ENCODE assay signal across 14 mouse cellular contexts in genomic region chr15:102408558-102409130, GRCm38 (mm10). TPM values are rescaled to one million over a fixed set of nuclear protein-coding genes. Genes with fewer than 3 reads are reported as not detected.
A peak's percentile ranks its signal among the peaks of the same experiment; 100 is the strongest.
DNase-seq lines count a peak whose midpoint lies in the region; ATAC-seq and TF ChIP-seq lines count a peak whose summit lies in the region.
"Had no signal": no experiment of that assay in that cellular context is flagged by ENCODE, and none has a peak within 500 bp of the region (broad histone marks: within the 10 kb centered on the region; RNA-seq: fewer than 3 reads in every experiment).

No protein-coding gene starts in this region.

- H3K4me1 ChIP-seq in lung, embryonic 15.5 days = peaks cover 45% of the 10 kb centered on the region
- peaks cover 5 to 21% of the 10 kb centered on the region in 2 experiments; a peak in 3 of 4 replicates for H3K4me1 ChIP-seq in MEL (ENCODE audit: control insufficient read depth in 1 of 2, insufficient read depth in 2 of 2, low read length in 2 of 2)
- peaks cover 69% of the 10 kb centered on the region for H3K4me1 ChIP-seq in liver, embryonic 15.5 days (replicated peaks)

- no peak overlapping the region for H3K9ac ChIP-seq in lung, embryonic 15.5 days
- H3K9ac ChIP-seq in MEL (ENCODE audit: control insufficient read depth, low read depth, low read length, poor library complexity, severe bottlenecking) = no peak overlapping the region
- H3K9ac ChIP-seq in liver, embryonic 15.5 days = no peak overlapping the region; the same call in 1 of the 2 replicates
- H3K9ac ChIP-seq: forebrain, embryonic 15.5 days had no signal

- WGBS in lung, embryonic 15.5 days = 75% methylated on average over 2 of the region's 2 CpGs
- WGBS in liver, embryonic 15.5 days (ENCODE audit: insufficient replicate concordance) = 69% methylated on average over 2 of the region's 2 CpGs

- 0 out of 4 replicates have a peak, but pooled peaks of 1 of the 2 experiments have one; percentile 27 for TF ChIP-seq EP300 in MEL (IDR thresholded peaks at IDR 0.05; ENCODE audit: low read depth in 1 of 2, low read length in 2 of 2)

- no peak for ATAC-seq in lung, embryonic 15.5 days (ENCODE audit: borderline replicate concordance, extremely low read depth, low FRiP score, low TSS enrichment)
- ATAC-seq in liver, embryonic 15.5 days (ENCODE audit: insufficient read depth) = no peak
- ATAC-seq: forebrain, embryonic 15.5 days had no signal

- intact Hi-C loops in heart, postnatal 25 days (cut with DNase I) = loop anchor here (10.0 kb wide), 1 partner anchor 304 kb away; the partner anchor contains the start of gene Tns2

- H3K27ac ChIP-seq in lung, embryonic 15.5 days = no peak overlapping the region
- H3K27ac ChIP-seq in MEL (ENCODE audit: control insufficient read depth, low read depth, low read length) = no peak overlapping the region
- 0 out of 2 replicates have a peak overlapping the region, but pooled peaks have one; percentile 24 for H3K27ac ChIP-seq in liver, embryonic 15.5 days (replicated peaks)
- H3K27ac ChIP-seq: forebrain, embryonic 15.5 days; left cerebral cortex, adult 2 months had no signal

- H3K36me3 ChIP-seq in lung, embryonic 15.5 days = peaks cover 46% of the 10 kb centered on the region
- H3K36me3 ChIP-seq in MEL (ENCODE audit: control insufficient read depth in 1 of 2, insufficient read depth in 2 of 2, low read length in 2 of 2) = peaks cover 11 to 44% of the 10 kb centered on the region in 2 experiments
- H3K36me3 ChIP-seq in liver, embryonic 15.5 days (replicated peaks) = peaks cover 64% of the 10 kb centered on the region

- H3K4me2 ChIP-seq in lung, embryonic 15.5 days = peak overlapping the region; percentile 21; the same call in 1 of the 2 replicates
- no peak overlapping the region; the same call in 1 of the 2 replicates for H3K4me2 ChIP-seq in liver, embryonic 15.5 days
- H3K4me2 ChIP-seq: forebrain, embryonic 15.5 days had no signal

- TF ChIP-seq POLR2A in MEL (IDR thresholded peaks at IDR 0.05; ENCODE audit: control insufficient read depth in 1 of 2, insufficient read depth in 1 of 2, low read depth in 1 of 2, low read length in 2 of 2, poor library complexity in 1 of 2) = no peak

- no peaks in the 10 kb centered on the region for H3K27me3 ChIP-seq in lung, embryonic 15.5 days
- H3K27me3 ChIP-seq in MEL (ENCODE audit: control insufficient read depth in 1 of 2, insufficient read depth in 2 of 2, low read length in 2 of 2) = no peaks in the 10 kb centered on the region
- no peaks in the 10 kb centered on the region for H3K27me3 ChIP-seq in liver, embryonic 15.5 days
- H3K27me3 ChIP-seq: forebrain, embryonic 15.5 days had no signal

- no peak overlapping the region for H3K4me3 ChIP-seq in lung, embryonic 15.5 days
- no peak overlapping the region for H3K4me3 ChIP-seq in MEL (ENCODE audit: control insufficient read depth in 1 of 2, insufficient read depth in 1 of 2, low read depth in 2 of 2, low read length in 2 of 2)
- H3K4me3 ChIP-seq in liver, embryonic 15.5 days (replicated peaks) = peak overlapping the region; percentile 15; the same call in 1 of the 2 replicates
- H3K4me3 ChIP-seq: forebrain, embryonic 15.5 days; left cerebral cortex, adult 2 months had no signal

- no peak for TF ChIP-seq CTCF in MEL (IDR thresholded peaks at IDR 0.05 in 2 of 3, conservative IDR thresholded peaks at IDR 0.05 in 1 of 3; ENCODE audit: control insufficient read depth in 1 of 3, insufficient read depth in 1 of 3, low read depth in 2 of 3, low read length in 3 of 3, poor library complexity in 1 of 3, severe bottlenecking in 1 of 3)

- no peaks in the 10 kb centered on the region for H3K9me3 ChIP-seq in lung, embryonic 15.5 days
- no peaks in the 10 kb centered on the region for H3K9me3 ChIP-seq in MEL (replicated peaks; ENCODE audit: insufficient read depth, low read length)
- H3K9me3 ChIP-seq in liver, embryonic 15.5 days (replicated peaks) = no peaks in the 10 kb centered on the region
- H3K9me3 ChIP-seq: forebrain, embryonic 15.5 days had no signal

- TF ChIP-seq RAD21 in MEL (IDR thresholded peaks at IDR 0.05; ENCODE audit: low read depth, low read length) = no peak

- peak; percentile 93 for DNase-seq in heart, adult 11 months
- no peak for DNase-seq in heart, postnatal 25 days (ENCODE audit: low spot score)
- no peak for DNase-seq in lung, adult 18-20 months
- DNase-seq in MEL (ENCODE audit: low read depth, low spot score) = peak; percentile 63
- DNase-seq in adrenal gland, postnatal 36 days = no peak
- DNase-seq in spleen, adult 12 weeks (ENCODE audit: low spot score) = no peak
- DNase-seq: kidney, postnatal 36 days; thymus, postnatal 4 days had no signal

- peaks cover 46% of the 10 kb centered on the region for H3K79me2 ChIP-seq in MEL (ENCODE audit: control insufficient read depth, insufficient read depth, low read length, poor library complexity)

TF ChIP-seq in MEL, 35 proteins besides CTCF, POLR2A, EP300 and RAD21:
- TF ChIP-seq ELF1 (IDR thresholded peaks at IDR 0.05; ENCODE audit: low read depth, low read length) (no peak), TAL1 (IDR thresholded peaks at IDR 0.05; ENCODE audit: low read length) (peak; percentile 59), SMC3 (IDR thresholded peaks at IDR 0.05; ENCODE audit: low read depth, low read length) (no peak), MYB (IDR thresholded peaks at IDR 0.05; ENCODE audit: low read depth, low read length) (no peak), GATA1 (IDR thresholded peaks at IDR 0.05; ENCODE audit: low read depth, low read length) (no peak)

RNA-seq across cellular contexts. Expression of gene Sp1, which starts 2.7 kb away (rescaled TPM):
- 10 to 100 TPM; 42.7 to 44.4 TPM for total RNA-seq in heart, postnatal 25 days (2021)
- 10.6 TPM in 2 replicates for polyA plus RNA-seq in lung, embryonic 15.5 days (2015; fragmentation: Nextera tagmentation; extraction: Ambion mirVana)
- total RNA-seq in MEL (2012; rRNA removed) = 16.3 and 22.0 TPM in 2 replicates
- 10 to 100 TPM; 47.2 to 92.3 TPM for polyA plus RNA-seq in MEL (2012; ENCODE audit: insufficient read depth in 1 of 2, insufficient read length in 2 of 2, low read depth in 1 of 2, low replicate concordance in 2 of 2, missing spikeins in 1 of 2)
- polyA plus RNA-seq in liver, embryonic 15.5 days (2015; fragmentation: Nextera tagmentation; extraction: Ambion mirVana) = 3.5 and 3.7 TPM in 2 replicates
- 10 to 100 TPM; 78.9 to 79.7 TPM for total RNA-seq in adrenal gland, postnatal 36 days (2021)

RNA-seq across cellular contexts. Expression of gene Amhr2, which starts 36.5 kb away (rescaled TPM):
- under 1 TPM; 0.68 to 0.84 TPM for total RNA-seq in heart, postnatal 25 days (2021)
- 0.59 and 0.82 TPM in 2 replicates for polyA plus RNA-seq in lung, embryonic 15.5 days (2015; fragmentation: Nextera tagmentation; extraction: Ambion mirVana)
- total RNA-seq in MEL (2012; rRNA removed) = 6.9 and 8.0 TPM in 2 replicates
- 10 to 100 TPM in 1 of 2 experiments, not detected in 1; 22.7 TPM for polyA plus RNA-seq in MEL (2012; ENCODE audit: insufficient read depth in 1 of 2, insufficient read length in 2 of 2, low read depth in 1 of 2, low replicate concordance in 2 of 2, missing spikeins in 1 of 2)
- 0.08 and 0.10 TPM in 2 replicates for polyA plus RNA-seq in liver, embryonic 15.5 days (2015; fragmentation: Nextera tagmentation; extraction: Ambion mirVana)
- 1 to 10 TPM; 1.2 to 2.5 TPM for total RNA-seq in adrenal gland, postnatal 36 days (2021)
- total RNA-seq: common myeloid progenitor, adult 5-6 weeks; granulocyte monocyte progenitor cell, adult 5-6 weeks had no signal

RNA-seq across cellular contexts. Expression of gene Sp7, which starts 41.7 kb away (rescaled TPM):
- total RNA-seq in heart, postnatal 25 days (2021) = not detected
- polyA plus RNA-seq in lung, embryonic 15.5 days (2015; fragmentation: Nextera tagmentation; extraction: Ambion mirVana) = 0.48 and 0.55 TPM in 2 replicates
- not detected in 2 replicates for total RNA-seq in MEL (2012; rRNA removed)
- not detected for polyA plus RNA-seq in MEL (2012; ENCODE audit: insufficient read depth in 1 of 2, insufficient read length in 2 of 2, low read depth in 1 of 2, low replicate concordance in 2 of 2, missing spikeins in 1 of 2)
- not detected in 2 replicates for polyA plus RNA-seq in liver, embryonic 15.5 days (2015; fragmentation: Nextera tagmentation; extraction: Ambion mirVana)
- total RNA-seq in adrenal gland, postnatal 36 days (2021) = under 1 TPM in 1 of 2 experiments, not detected in 1; 0.16 TPM
- total RNA-seq: common myeloid progenitor, adult 5-6 weeks; granulocyte monocyte progenitor cell, adult 5-6 weeks had no signal

RNA-seq across cellular contexts. Expression of gene Prr13, which starts 50.2 kb away (rescaled TPM):
- total RNA-seq in heart, postnatal 25 days (2021) = 10 to 100 TPM; 20.6 to 21.0 TPM
- polyA plus RNA-seq in lung, embryonic 15.5 days (2015; fragmentation: Nextera tagmentation; extraction: Ambion mirVana) = 69.4 and 71.4 TPM in 2 replicates
- total RNA-seq in MEL (2012; rRNA removed) = 15.2 and 17.3 TPM in 2 replicates
- polyA plus RNA-seq in MEL (2012; ENCODE audit: insufficient read depth in 1 of 2, insufficient read length in 2 of 2, low read depth in 1 of 2, low replicate concordance in 2 of 2, missing spikeins in 1 of 2) = 10 to 100 TPM in 1 of 2 experiments, not detected in 1; 73.3 TPM
- 106 and 115 TPM in 2 replicates for polyA plus RNA-seq in liver, embryonic 15.5 days (2015; fragmentation: Nextera tagmentation; extraction: Ambion mirVana)
- total RNA-seq in adrenal gland, postnatal 36 days (2021) = 100 to 1,000 TPM; 112 to 116 TPM

RNA-seq across cellular contexts. Expression of gene Aaas, which starts 58.1 kb away (rescaled TPM):
- 10 to 100 TPM; 10.2 to 11.2 TPM for total RNA-seq in heart, postnatal 25 days (2021)
- polyA plus RNA-seq in lung, embryonic 15.5 days (2015; fragmentation: Nextera tagmentation; extraction: Ambion mirVana) = 91.1 and 92.0 TPM in 2 replicates
- 48.7 and 61.5 TPM in 2 replicates for total RNA-seq in MEL (2012; rRNA removed)
- 100 to 1,000 TPM in 1 of 2 experiments, not detected in 1; 205 TPM for polyA plus RNA-seq in MEL (2012; ENCODE audit: insufficient read depth in 1 of 2, insufficient read length in 2 of 2, low read depth in 1 of 2, low replicate concordance in 2 of 2, missing spikeins in 1 of 2)
- 41.7 and 48.3 TPM in 2 replicates for polyA plus RNA-seq in liver, embryonic 15.5 days (2015; fragmentation: Nextera tagmentation; extraction: Ambion mirVana)
- total RNA-seq in adrenal gland, postnatal 36 days (2021) = 10 to 100 TPM; 13.7 to 16.2 TPM

Comparison
In these comparisons a context has a peak if more than half of its experiments do, and no peak if none do; other contexts are left out.
1. DNase-seq: peak in heart, adult 11 months (single experiment) and MEL (single experiment); none in heart, postnatal 25 days (single experiment), lung, adult 18-20 months (0 of 2), adrenal gland, postnatal 36 days (0 of 2) and spleen, adult 12 weeks (single experiment).